Mouse (Mus musculus) cerebellum, adult 18-20 months (tissue): ENCODE data around the gene Hnrnpd.

ENCODE experiments used
- DNase-seq, 2 experiments: peaks; one replicate each; pipeline ENCODE4 v3.0.0; 2021

The Hnrnpd gene

GRCm38 (mm10) chr5:99959236-99959936, 19.4 kb downstream of the Hnrnpd start:
- DNase-seq: no peak

- DNase-seq: no peak
Measured at GRCm38 (mm10) chr5:99958666-99959065, 20.1 kb downstream of the Hnrnpd start.

DNA sequence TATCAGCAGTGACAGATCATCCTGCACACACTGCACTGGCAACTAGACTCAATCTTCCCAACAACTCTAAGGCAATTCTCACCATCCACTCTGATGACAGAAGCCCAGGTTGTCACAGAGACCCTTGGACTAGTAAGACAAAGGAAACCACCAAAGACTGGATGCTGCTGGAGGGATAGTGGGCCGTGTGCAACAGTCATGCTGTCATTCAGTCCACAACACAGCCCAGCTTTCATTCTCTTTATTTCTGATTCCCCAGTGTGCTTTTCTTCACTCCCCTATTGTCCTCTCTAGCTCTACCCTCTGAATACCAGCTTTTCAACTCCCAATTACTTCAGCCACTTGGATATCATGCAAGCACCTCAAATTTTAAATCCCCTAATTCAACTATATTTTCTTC, 24.9 kb downstream of the Hnrnpd start:
- no peak for DNase-seq

- DNase-seq: no peak
Measured at GRCm38 (mm10) chr5:99952513-99952912, 26.2 kb downstream of the Hnrnpd start.

DNA sequence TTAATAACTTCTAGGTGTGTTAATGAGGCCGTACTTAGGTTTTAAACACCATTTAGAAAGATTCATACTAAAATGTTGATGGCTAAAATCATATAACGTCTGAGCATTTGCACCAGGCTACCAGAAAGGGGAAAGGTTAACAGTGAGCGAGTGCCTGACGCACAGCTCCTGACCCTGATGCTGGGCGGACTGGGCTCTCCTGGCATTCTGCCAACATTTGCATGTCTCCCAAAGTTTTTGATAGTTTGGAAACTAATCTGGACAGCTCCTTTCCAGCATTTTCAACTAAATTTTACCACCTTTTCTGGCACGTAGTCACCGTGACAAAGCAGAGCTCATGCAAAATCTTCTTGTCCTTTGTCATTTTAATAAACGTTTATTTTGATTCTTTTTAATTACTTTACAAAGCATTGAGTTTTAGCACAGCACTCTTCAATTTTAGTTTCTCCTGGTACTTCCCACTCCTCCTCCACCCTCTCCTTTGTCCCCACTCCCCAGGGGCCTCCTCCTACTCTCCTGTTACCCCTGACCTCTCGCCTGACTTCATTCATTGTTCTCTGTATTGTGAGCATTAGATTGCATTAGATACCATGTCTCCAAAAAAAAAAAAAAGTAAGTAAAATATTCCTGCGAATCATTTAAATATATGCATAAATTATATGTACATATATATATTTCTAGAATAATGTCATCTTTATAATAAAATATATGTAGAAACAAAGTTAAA, 36.8 kb downstream of the Hnrnpd start:
- DNase-seq: no peak

GRCm38 (mm10) chr5:99941273-99941672, 37.5 kb downstream of the Hnrnpd start:
- DNase-seq: no peak

GRCm38 (mm10) chr5:99939440-99939839, 39.3 kb downstream of the Hnrnpd start:
- DNase-seq: no peak

DNA sequence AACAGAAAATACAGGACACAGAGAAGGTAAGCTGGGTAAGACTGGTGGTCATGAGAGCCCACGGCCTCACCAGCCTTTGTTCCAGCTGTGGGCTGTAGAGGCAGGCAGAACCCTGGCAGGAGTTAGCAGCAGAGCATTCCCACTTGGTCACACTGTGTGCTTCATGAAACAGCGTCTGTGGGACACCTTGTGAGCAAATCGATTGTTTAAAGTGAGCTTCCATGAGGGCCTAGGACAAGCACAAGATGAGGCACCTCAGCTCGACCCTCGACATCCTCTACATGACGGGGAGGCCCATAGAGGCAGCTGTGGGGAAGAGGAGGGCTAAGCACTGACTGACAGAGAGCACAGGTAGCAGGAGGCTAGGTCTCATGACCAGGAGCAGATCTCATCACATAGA, 46.8 kb downstream of the Hnrnpd start:
- no peak for DNase-seq

DNA sequence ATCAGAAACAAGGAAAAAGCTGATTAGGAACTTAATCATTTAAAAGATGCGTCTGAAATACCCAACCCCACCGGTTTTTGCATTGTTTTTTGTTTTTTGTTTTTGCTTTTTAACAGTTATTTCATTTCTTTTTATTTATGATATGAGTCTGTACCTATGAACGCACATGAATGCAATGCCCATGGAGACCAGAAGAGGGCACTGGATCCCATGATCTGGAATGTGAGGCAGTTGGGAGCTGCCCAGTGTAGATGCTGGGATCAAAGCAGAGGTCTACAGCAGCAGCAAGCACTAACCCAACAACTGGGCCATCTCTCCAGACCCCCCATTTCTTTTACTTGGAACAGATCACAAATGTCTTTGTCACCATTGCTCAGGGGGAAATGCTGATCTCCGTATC, 50.8 kb downstream of the Hnrnpd start:
- DNase-seq: peak; percentile 11 to 22

DNA sequence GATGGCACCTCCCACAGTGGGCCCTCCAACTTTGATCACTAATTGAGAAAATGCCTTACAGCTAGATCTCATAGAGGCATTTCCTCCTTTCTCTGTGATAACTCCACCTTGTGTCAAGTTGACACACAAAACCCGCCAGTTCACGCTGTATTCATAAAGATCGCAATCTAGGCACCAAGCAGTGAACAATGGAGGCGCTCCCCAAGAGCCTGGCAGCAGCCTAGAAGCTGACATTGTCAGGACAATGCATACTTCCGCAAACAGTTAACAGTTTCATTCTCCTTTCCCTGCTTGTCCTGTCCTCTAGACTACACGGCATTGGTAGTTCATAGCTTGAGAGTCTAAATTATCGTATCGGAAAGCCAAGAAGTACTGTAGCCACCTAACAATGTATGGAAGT, 56.7 kb downstream of the Hnrnpd start:
- DNase-seq: no peak

DNA sequence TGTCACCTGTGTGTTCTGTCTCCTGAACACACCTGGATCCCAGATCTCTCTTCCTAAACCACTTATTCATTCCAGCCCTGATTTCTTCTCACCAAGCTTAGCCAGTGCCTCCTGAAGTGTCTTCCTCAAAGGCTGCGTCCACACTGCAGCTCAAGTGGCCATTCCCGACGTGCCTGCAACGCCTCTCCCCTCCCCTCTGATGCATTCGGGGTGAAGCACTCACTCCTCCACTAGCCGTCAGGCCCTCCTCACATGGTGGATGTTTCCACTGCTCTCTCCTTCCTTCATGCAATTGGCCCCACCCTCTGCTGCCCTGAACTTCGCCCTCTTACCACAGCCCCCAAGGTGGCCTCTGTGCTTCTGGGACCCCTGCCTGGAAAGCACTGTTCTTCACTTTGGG, 63.2 kb downstream of the Hnrnpd start:
- no peak for DNase-seq

GRCm38 (mm10) chr5:99906181-99906956, 72.4 kb downstream of the Hnrnpd start, which contains the start of gene Vamp9:
TSS of gene Vamp9 (plus strand) at chr5:99906254.
- peak; percentile 92 to 96 for DNase-seq
